Mouse (Mus musculus): ENCODE measurements around the gene Slc10a3.
"Not testable (repeated sequence)": the region's sequence is repeated elsewhere in the genome, so short reads cannot be mapped to it uniquely, and the experiment has no call there.

GRCm38 (mm10) chrX:74357069-74357468 is 16.1 kb downstream of the Slc10a3 start:
- TF ChIP-seq CTCF (IDR thresholded peaks at IDR 0.05); EP300 (IDR thresholded peaks at IDR 0.05; ENCODE audit: insufficient read depth, low read depth, low read length); POLR2A (IDR thresholded peaks at IDR 0.05; ENCODE audit: insufficient read depth, low read depth, low read length): not testable (repeated sequence)

Data from heart, adult 2 months (tissue).